Mouse (Mus musculus) lung, postnatal 14 days (tissue): Measurements from ENCODE around the gene Hnrnph1.

ENCODE experiments used
- DNase-seq: peaks from one replicate; pipeline ENCODE4 v3.0.0; 2021

Hnrnph1 gene

GRCm38 (mm10) chr11:50373621-50374020 lies 3.2 kb upstream of the Hnrnph1 start:
- DNase-seq = no peak

GRCm38 (mm10) chr11:50374286-50375015 lies 2.3 kb upstream of the Hnrnph1 start:
- DNase-seq = no peak

GRCm38 (mm10) chr11:50375421-50375820 lies 1.4 kb upstream of the Hnrnph1 start:
- no peak for DNase-seq

DNA sequence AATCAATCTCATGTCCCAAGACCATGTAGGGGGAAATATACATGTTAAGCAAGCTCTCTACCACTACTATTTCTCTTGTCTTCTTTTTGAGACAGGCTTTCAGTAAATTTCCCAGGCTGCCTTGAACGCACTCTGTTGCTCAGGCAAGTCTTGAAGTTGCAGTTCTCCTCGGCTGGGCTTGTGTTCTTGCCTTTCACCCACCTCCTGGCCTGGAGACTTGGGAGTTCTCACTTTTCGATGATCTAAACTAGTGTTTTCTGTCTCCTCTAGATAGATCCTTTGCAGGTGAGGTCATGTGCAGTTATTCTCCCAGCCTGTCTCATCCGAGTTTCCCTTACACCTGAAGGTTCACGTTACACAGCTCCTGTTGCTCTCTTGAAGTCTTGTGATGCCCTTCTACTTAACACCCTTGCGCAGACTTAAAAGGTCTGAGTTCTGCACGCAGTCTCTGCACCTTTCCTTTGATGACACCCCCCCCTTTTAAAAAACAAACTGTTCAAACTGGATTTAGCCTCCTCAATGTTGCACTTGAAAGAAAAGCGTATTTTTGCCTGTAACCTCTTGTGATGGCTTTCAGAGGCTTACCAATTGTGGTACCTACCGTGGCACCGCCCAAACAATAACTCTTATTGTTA lies 517 bp upstream of the Hnrnph1 start:
- no peak for DNase-seq

DNA sequence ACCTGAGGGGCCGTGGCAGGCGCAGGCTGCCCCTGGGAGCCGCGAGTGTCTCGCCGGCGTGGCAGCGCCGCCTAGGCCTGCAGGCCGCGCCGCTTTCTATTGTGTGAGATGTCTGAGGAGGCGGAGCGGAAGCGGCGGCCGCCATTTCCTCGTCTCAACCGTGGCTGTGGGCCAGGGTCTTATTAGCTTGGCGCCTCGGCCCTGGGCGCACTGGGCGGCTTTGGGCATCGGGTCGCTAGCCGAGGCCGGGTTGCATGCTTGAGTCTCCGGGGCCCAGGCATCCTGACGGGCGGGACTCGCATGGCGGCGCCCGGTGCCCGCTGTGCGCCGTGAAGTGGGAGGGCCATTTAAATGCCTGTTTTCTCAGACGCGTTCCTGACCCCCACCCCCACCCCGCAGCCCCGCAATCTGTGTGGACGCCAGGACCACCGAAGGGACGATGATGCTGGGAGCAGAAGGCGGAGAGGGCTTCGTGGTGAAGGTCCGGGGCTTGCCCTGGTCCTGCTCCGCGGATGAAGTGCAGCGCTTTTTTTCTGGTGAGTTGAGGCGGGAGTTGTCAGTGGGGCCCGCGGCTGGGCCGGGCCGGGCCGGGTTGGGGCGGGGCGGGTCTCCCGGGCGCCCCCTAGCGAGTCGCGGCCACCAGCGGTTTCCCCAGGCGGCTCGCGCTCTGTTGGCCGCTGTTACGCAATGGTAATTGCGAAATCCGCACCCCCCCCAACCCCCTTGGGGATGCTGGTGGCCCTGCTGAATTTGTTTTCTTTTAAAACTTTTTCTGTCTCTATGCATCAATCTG lies 1.3 kb downstream of the Hnrnph1 start:
- peak; percentile 94 for DNase-seq

DNA sequence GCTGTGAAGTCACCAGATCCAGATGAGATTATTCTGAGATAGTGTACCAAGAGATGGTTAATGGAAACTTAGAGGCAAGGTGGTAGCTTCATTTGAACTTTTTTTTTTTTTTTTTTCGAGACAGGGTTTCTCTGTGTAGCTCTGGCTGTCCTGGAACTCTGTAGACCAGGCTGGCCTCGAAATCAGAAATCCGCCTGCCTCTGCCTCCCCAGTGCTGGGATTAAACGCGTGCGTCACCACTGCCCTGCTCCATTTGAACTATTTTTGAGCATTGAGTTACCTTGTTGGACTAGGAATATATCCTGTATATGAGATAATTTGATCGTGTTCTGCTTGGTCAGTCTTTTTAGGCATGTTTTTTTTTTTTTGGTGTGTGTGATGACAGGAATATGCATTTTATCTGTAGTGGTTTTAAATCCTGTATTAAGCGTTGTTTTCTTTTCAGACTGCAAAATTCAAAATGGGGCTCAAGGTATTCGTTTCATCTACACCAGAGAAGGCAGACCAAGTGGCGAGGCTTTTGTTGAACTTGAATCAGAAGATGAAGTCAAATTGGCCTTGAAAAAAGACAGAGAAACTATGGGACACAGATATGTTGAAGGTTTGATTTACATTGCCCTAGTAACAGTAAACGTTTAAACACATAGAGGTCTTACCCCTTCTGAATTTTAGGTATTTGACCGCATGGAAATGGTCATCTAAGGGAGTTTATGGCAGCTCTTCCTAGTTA lies 2.4 kb downstream of the Hnrnph1 start:
- DNase-seq = no peak

- DNase-seq = no peak
These were observed 4.5 kb downstream of the Hnrnph1 start for GRCm38 (mm10) chr11:50381311-50381710.

DNA sequence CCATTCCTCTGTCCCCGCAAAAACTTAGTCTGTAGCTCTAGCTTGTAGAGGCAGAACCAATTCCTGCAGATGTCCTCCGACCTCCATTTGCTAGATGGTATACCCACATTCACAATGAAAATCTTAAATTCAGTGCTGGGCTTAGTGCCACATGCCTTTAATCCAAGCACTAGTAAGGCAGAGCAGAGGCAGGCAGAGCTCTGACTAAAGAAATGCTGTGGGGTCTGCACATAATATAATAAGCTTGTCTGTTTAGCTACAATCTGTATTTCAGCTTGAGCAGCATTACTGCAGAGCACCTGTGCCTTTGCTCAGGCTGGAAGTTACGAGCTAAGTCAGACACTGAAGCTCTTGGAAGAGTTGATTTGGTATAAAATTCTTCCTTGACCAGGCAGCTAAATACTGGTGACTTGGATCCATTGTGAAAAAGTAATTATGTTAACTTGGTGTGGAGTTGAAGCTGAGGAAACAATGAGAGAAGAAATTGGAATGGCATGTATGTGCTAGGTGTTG lies 10.4 kb downstream of the Hnrnph1 start:
- no peak for DNase-seq

DNA sequence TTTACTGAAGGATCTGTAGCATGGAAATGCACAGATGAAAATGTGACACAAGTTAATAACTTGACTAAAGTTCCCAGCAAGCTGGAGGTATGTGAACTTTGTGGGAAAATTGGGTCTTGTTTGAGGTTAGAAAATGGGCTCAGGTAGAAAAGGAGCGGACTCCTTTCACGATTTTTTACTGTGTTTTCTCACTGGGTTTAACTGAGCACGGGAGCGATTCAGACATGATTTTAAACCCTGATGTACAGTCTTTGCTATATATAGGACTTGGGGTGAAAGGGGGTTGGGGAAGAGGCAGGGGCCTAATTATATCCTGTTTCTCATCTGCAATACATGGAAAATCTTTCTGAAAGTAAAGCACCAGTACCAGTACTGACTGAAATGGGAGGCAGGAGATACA lies 10.9 kb downstream of the Hnrnph1 start:
- no peak for DNase-seq

DNA sequence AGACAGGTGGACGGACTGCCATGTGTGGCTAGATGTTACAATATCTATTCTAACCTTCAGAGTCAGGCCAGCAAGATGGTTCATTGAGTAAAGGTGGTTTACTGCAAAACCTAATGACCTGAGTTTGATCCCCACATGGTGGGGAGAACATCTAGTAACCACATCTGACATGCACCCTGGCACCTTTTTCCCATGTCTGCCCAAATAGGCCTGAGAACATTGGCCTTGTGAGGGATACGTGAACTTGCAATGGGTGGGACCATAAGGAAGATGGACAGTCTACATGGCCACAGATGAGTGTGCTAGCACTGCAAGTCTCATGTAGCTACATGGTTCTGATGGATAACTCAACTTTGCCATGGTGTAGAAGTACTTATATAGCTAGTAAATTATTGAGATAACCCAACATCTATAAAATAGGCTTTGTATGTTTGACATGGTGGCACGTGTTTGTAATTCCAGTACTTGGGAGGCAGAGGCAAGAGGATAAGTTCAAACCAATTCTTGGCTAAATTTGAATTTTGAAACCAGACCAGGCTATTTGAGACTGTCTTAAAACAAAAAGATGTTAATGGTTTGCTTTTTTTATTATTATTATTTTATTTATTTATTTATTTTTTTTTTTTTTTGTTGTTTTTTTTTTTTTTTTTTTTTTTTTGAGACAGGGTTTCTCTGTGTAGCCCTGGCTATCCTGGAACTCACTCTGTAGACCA lies 11.6 kb downstream of the Hnrnph1 start:
- no peak for DNase-seq

DNA sequence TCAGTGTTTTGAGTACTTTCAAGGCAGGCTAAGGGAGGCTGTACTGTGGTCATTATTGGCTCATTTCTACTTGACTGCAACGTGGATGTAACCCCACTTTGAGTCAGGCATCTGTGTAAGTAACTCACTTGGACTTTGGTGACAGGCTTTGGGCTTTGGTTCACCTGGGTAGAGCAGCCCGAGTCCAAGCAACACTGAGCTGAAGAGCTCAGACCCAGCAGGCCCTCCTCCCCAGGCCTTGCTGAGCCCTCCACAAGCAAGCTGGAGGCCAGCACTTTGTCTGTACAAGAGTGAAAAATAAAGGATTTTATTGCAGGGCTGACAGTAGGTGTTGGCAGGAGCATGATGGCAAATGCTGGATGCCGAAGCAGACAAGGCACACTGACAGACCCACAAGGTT lies 12.2 kb downstream of the Hnrnph1 start:
- no peak for DNase-seq

DNA sequence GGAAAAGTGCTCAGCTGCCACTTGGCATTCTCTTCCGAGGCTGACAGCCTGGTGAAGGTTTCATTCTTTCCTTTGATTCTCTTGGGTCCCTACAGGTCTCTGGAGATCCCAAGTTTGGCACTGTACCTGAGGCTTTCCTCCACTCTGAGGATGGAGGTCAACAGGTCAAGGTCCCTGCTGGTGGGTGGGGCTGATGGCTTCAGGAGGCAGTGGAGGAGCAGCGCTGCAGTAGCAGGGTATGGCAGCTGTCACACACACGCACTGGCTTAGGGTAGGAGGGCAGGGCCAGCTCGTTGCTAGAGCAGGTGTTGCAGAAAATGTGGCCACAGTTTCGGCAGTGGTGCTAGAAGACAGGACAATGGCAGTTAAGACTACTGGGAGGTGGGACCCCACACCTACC lies 12.8 kb downstream of the Hnrnph1 start:
- no peak for DNase-seq

GRCm38 (mm10) chr11:50391272-50391960 lies 14.6 kb downstream of the Hnrnph1 start:
- DNase-seq = no peak

DNA sequence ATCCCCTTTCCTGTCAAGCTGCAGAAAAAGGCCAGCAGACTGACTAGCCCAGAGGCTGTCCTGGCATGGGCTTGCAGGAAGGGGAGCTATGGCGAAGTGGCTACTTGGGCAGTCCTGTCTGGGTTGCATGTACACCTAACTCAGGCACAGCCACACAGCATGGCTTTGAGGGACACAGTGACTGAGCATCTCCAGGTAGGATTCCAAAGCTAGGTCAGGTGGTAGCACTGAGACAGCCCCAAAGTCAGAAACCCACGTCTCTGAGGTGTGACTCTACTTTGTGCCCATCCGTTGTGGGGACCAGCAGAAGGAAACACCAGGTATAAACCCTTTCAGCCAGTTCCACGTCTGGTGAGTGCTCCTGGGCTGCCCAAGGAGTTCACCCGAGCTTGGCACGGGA lies 16.5 kb downstream of the Hnrnph1 start:
- DNase-seq = no peak

GRCm38 (mm10) chr11:50394731-50395130 lies 17.9 kb downstream of the Hnrnph1 start:
- no peak for DNase-seq

GRCm38 (mm10) chr11:50396766-50397307 lies 20.0 kb downstream of the Hnrnph1 start:
- no peak for DNase-seq

GRCm38 (mm10) chr11:50397316-50397715 lies 20.5 kb downstream of the Hnrnph1 start:
- no peak for DNase-seq

- DNase-seq = no peak
These were observed 22.0 kb downstream of the Hnrnph1 start for GRCm38 (mm10) chr11:50398803-50399202.

DNA sequence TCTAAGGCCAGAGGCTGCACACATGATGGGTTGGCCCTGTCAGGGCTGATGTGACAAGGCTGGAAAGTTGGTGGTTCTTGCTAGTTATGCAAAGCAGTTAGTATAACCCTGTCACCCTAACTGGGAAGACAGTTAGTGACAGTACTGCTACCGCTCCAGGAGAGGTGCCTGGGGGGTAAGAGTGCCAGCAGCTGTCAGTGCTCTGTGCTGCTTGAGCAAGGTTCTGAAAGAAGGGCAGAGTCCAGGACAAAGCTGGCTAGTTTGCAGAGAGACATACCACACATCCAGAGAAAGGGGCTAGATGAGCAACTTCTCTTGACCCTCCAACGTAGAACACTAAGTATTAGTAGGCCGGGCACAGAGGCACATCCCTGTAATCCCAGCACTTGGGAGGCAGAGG lies 25.7 kb downstream of the Hnrnph1 start:
- DNase-seq = no peak

DNA sequence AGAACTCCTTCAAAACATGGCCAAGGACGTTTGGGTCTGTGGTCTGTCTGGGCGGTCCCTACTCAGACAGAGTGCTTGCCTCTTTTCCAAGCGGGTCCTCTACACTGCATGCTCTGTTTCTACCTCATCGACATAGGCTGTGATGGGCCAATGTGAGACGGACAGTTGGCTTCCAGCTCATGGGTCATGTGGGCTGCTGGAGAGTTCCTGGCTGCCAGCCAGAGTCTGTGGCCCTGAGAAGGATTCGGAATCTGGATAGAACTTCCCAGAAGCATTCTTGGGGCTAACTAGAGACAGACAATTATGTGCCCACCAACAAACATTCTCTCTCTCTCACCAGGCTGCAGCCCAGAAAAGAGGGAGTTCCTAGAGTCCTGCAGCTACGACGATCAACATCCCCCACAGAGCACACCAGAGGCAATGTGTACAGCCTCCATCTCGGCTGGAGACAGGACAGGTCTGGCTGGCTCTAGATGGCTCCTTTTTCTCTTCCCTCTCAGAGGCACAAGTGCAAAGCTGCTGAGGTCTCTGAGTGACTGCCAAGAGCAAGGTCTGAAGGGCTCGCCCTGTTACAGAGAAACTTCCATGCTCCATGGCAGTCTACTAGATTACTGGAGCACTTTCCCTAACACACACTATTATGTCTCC lies 26.7 kb downstream of the Hnrnph1 start:
- peak; percentile 48 for DNase-seq

DNA sequence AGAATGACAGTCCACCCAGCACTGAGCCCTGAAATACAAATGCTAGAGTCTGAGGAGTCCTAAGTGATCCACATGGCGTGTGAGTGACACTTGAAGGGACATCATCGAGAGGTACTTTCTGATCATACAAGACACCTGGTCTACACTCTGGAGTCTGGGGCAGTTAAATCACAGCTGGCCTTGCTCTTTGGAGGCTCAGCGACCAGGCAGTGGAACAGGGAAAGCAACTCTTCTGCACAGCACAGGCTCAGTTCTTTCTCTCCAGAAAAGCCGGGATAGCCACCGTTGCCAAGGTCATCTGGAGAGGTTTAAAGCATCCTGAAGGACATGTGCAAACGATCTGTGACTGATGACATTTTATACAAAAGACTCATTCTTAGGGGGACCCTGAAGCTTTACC lies 30.4 kb downstream of the Hnrnph1 start:
- DNase-seq = no peak
